Mouse (Mus musculus): ENCODE data around the gene Rimbp2. TPM values are rescaled to one million over a fixed set of nuclear protein-coding genes. Genes with fewer than 3 reads are reported as not detected.

Gene Rimbp2
- polyA plus RNA-seq (2015; fragmentation: Nextera tagmentation; extraction: Ambion mirVana) = 3.0 and 4.1 TPM in 2 replicates

DNA sequence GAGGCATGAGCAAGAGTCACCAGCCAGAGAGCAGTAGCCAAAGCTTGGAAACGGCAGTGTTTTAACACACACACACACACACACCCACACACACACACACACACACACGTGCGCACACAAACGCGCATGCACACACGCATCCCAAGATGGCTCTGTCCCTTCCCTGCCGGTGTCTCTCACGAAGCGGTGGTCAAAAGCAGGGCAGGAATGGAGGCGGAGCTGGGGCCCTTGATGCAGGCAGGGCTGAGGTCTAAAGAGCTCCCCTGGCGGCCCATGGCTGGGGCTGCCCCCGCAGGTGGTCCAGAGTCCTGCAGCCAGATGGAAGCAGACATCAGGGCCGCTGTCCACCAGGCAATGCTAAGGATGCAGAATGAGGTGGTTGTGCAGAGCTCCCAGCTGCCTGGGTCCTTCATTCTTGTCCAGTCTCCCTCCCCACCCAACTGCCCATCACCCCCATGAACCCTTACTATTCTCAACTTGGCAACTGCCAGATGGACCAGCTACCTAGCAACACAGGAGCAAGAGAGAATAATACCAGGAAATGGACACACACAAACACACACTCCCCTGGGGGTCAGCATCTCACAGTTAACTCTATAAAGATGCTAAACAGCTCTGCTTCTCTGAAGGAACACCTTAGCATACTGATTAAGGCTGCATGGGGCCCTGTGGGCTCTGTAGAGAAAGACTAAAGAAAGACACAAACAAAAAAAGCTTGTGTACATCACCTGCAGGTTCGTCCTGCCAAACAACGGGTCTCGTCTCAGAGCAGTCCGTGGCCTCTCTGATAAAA lies at the start of gene Rimbp2:
Rimbp2 (minus strand) TSS at position 209 of the 793 bp plus-strand sequence.
- peak within 1 kb of the TSS; percentile 47 for H3K4me3 ChIP-seq (replicated peaks; ENCODE audit: low read length)
- no peaks in the 10 kb centered on the region for H3K36me3 ChIP-seq (ENCODE audit: control insufficient read depth, insufficient read depth)
- H3K9ac ChIP-seq (replicated peaks; ENCODE audit: low read depth, low read length) = peak within 1 kb of the TSS; percentile 68
- peaks cover 12% of the 10 kb centered on the region for H3K4me1 ChIP-seq (replicated peaks; ENCODE audit: control insufficient read depth, insufficient read depth, low read length)
- peak within 1 kb of the TSS; percentile 74 for H3K4me2 ChIP-seq (ENCODE audit: low read length)
- H3K27me3 ChIP-seq (replicated peaks; ENCODE audit: control insufficient read depth, insufficient read depth, low read length) = no peaks in the 10 kb centered on the region
- WGBS = 6% methylated on average over 16 of the region's 17 CpGs
- no peaks in the 10 kb centered on the region; the same call in 1 of the 2 replicates for H3K9me3 ChIP-seq (ENCODE audit: control insufficient read depth, low read length)
- peak within 1 kb of the TSS; percentile 76 for H3K27ac ChIP-seq (ENCODE audit: low read length)
- peak; percentile 57 for ATAC-seq

DNA sequence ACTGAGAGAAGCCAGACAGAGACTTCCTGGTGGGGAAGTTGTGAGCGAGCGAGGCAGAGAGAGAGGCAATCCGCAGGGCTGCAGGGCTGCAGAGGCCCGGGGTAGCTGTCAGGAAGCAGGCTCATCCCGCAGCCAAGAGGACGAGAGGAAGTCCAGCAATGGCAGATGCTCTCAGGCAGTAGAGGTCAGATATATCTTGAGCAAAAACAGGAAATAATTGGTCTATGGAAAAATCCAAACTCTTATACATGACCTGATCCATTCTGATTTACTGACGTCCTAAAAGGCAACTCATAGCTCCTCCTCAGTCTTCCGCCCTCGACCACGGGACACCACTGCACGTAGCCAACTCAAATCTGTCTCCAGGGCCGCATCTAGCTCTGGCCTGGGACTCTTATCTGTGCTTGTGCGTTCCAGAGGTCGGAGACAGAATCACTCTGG lies 49.3 kb upstream of the Rimbp2 start:
- no peak for ATAC-seq
- no peaks in the 10 kb centered on the region for H3K36me3 ChIP-seq (ENCODE audit: control insufficient read depth, insufficient read depth)
- H3K4me1 ChIP-seq (replicated peaks; ENCODE audit: control insufficient read depth, insufficient read depth, low read length) = peaks cover 7% of the 10 kb centered on the region
- H3K9ac ChIP-seq (replicated peaks; ENCODE audit: low read depth, low read length) = no peak overlapping the region
- no peak overlapping the region for H3K4me2 ChIP-seq (ENCODE audit: low read length)
- H3K9me3 ChIP-seq (ENCODE audit: control insufficient read depth, low read length) = no peaks in the 10 kb centered on the region
- 68% methylated on average over 14 of the region's 14 CpGs for WGBS
- no peak overlapping the region for H3K27ac ChIP-seq (ENCODE audit: low read length)
- no peak overlapping the region for H3K4me3 ChIP-seq (replicated peaks; ENCODE audit: low read length)
- H3K27me3 ChIP-seq (replicated peaks; ENCODE audit: control insufficient read depth, insufficient read depth, low read length) = no peaks in the 10 kb centered on the region

DNA sequence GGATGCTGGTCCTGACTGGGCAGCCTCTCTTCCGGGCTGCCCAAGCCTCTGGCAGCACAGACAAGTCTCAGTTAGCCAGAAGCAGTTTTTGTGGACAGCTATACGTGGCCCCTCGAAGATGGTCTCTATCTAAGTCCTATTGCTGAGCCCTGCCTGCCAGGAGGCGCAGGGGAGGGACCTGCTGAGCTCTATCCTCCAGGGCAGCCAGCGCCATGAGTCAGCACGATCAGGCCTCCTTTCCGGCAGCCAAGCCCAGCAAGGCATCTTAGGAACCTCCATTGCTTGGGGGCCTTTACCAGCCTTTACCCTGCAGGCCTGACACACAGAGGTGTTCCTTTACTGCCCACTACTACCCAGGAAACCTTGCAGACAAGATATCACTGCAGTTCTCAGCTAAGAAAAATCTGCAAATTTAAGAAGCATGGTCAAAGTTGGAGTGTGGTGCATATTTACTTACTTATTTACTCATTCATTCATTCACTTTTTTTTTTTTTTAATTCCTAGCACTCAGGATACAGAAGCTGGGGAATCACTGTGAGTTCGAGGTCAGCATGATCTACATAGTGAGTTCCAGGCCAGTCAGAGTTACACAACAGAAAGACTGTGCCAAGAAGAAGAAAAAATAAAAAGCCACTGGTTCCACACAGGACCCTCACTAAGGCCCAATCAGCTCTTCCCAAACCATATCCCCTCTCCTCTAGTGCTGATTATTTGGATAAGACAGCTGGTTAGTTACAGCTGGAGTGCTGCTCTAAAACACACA lies 47.6 kb upstream of the Rimbp2 start:
- Histone ChIP-seq H3K4me1 (replicated peaks; ENCODE audit: control insufficient read depth, insufficient read depth, low read length) (no peaks in the 10 kb centered on the region; the same call in 1 of the 2 replicates), H3K27ac (ENCODE audit: low read length) (no peak overlapping the region), H3K9me3 (ENCODE audit: control insufficient read depth, low read length) (no peaks in the 10 kb centered on the region), H3K27me3 (replicated peaks; ENCODE audit: control insufficient read depth, insufficient read depth, low read length) (no peaks in the 10 kb centered on the region), H3K4me2 (ENCODE audit: low read length) (no peak overlapping the region), H3K36me3 (ENCODE audit: control insufficient read depth, insufficient read depth) (no peaks in the 10 kb centered on the region), H3K9ac (replicated peaks; ENCODE audit: low read depth, low read length) (no peak overlapping the region), H3K4me3 (replicated peaks; ENCODE audit: low read length) (no peak overlapping the region)
- no peak for ATAC-seq
- 55% methylated on average over 8 of the region's 8 CpGs for WGBS

DNA sequence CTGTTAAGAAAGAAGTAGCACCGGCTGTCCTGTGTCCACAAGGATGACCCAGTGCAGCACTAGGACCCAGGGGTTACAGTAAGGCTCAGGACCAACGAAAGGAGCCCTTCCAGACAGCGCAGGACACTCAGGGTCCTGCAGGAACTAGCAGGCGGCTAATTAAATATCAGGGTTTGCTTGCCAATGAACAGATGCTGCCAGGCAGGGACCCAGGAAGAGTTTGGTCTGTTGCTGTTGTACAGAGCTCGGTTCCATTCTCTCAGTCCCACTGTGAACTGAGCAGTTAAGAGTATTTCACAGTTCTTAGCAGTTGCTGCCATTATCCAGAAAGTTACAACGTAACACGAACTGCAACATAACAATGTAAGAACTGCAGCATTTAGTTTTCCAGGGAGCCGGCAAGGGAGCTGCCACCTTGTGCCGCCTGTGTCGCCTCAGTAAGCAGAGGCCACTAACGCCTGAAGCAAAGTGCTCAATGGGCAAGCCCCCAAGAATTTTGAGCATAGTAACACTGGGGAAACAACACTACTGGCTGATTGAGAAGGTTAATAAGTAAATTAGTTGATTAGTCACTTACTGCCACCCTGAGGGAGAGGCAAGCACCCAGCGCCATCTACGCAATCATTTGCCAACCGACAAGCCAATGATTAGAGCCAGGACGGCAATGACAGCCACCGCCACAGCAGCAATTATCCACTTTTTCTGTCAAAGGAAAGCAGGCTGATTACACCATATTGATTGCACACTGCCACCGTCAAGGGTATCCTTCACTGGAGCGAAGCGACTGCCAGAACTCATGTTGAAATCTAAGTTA lies 34.1 kb upstream of the Rimbp2 start:
- peak; percentile 82 for ATAC-seq
- 39% methylated on average over 19 of the region's 19 CpGs for WGBS
- H3K27ac ChIP-seq (ENCODE audit: low read length) = no peak overlapping the region

DNA sequence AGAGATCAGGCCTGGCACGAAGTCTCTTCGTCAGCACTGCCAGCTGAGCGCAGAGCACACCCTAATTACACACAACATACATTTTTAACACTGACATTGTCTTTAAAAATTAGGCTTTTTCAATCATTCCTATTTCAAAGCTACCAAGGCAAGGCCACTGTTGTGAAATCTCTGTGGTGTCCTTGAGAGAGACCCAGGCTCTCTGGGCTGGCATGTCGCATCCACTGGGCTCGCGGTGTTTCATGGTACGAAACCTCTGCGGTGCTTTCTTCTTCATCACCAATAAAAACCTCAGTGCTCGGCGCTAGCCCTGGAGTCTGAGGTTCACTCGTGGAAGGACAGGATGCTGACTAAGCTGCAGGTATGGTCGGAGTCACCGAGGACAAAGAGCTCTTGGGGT lies 32.7 kb upstream of the Rimbp2 start:
- 85% methylated on average over 13 of the region's 13 CpGs for WGBS
- Histone ChIP-seq H3K4me1 (replicated peaks; ENCODE audit: control insufficient read depth, insufficient read depth, low read length) (peaks cover 14% of the 10 kb centered on the region), H3K27me3 (replicated peaks; ENCODE audit: control insufficient read depth, insufficient read depth, low read length) (peaks cover 3% of the 10 kb centered on the region; the same call in 1 of the 2 replicates), H3K27ac (ENCODE audit: low read length) (no peak overlapping the region), H3K4me3 (replicated peaks; ENCODE audit: low read length) (no peak overlapping the region), H3K9ac (replicated peaks; ENCODE audit: low read depth, low read length) (no peak overlapping the region), H3K4me2 (ENCODE audit: low read length) (no peak overlapping the region), H3K9me3 (ENCODE audit: control insufficient read depth, low read length) (no peaks in the 10 kb centered on the region), H3K36me3 (ENCODE audit: control insufficient read depth, insufficient read depth) (peaks cover 5% of the 10 kb centered on the region)
- no peak for ATAC-seq

More for the DNA sequence above, 34.1 kb upstream of the Rimbp2 start:
- no peak overlapping the region for H3K9ac ChIP-seq (replicated peaks; ENCODE audit: low read depth, low read length)
- H3K4me1 ChIP-seq (replicated peaks; ENCODE audit: control insufficient read depth, insufficient read depth, low read length) = peaks cover 14% of the 10 kb centered on the region
- no peaks in the 10 kb centered on the region for H3K27me3 ChIP-seq (replicated peaks; ENCODE audit: control insufficient read depth, insufficient read depth, low read length)
- peaks cover 12% of the 10 kb centered on the region for H3K36me3 ChIP-seq (ENCODE audit: control insufficient read depth, insufficient read depth)
- no peak overlapping the region for H3K4me2 ChIP-seq (ENCODE audit: low read length)
- no peaks in the 10 kb centered on the region for H3K9me3 ChIP-seq (ENCODE audit: control insufficient read depth, low read length)
- H3K4me3 ChIP-seq (replicated peaks; ENCODE audit: low read length) = no peak overlapping the region

DNA sequence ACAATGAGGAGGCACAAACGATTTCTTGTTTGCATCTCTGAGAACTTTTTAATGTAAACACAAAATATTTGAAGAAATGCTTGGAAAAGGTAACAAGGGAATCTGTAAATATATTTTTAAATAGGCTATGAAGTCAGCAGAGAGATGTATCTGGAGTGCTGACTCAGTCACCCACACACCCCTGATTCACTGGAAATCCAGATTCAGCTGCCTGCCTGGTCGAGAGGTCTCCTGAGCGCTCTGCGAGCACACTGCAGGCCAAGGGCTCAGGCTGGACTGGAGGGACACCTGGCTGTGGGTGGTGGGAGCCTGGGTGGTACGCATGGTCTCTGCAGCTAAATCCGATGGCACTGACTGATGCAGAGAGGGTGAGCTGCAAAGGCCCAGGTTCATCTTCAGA lies 31.2 kb upstream of the Rimbp2 start:
- WGBS = 87% methylated on average over 6 of the region's 6 CpGs
- Histone ChIP-seq H3K9ac (replicated peaks; ENCODE audit: low read depth, low read length) (no peak overlapping the region), H3K9me3 (ENCODE audit: control insufficient read depth, low read length) (no peaks in the 10 kb centered on the region), H3K4me2 (ENCODE audit: low read length) (no peak overlapping the region), H3K4me3 (replicated peaks; ENCODE audit: low read length) (no peak overlapping the region), H3K27ac (ENCODE audit: low read length) (no peak overlapping the region), H3K36me3 (ENCODE audit: control insufficient read depth, insufficient read depth) (peaks cover 5% of the 10 kb centered on the region), H3K27me3 (replicated peaks; ENCODE audit: control insufficient read depth, insufficient read depth, low read length) (peaks cover 3% of the 10 kb centered on the region; the same call in 1 of the 2 replicates), H3K4me1 (replicated peaks; ENCODE audit: control insufficient read depth, insufficient read depth, low read length) (peaks cover 14% of the 10 kb centered on the region)
- ATAC-seq = no peak

DNA sequence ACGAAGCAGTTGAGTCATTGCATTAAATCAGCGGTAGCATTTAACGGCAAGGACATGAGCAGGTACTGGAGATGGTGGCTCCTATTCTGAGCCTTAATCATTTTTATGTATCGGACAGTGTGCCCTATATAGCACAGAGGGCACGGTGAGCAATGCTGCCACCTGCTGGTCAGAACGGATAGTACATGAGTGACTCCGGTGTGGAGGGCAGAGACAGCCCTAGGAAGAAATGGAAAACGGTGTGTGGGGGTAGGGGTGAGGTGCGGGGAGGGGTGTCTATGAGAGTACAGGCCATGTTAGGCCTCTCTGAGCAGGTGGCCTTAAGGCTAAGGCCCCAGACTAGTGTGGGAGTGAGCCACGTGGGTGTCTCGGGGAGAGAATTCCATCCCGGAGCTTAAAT lies 28.3 kb upstream of the Rimbp2 start:
- Histone ChIP-seq H3K9me3 (ENCODE audit: control insufficient read depth, low read length) (no peaks in the 10 kb centered on the region), H3K4me3 (replicated peaks; ENCODE audit: low read length) (no peak overlapping the region), H3K27ac (ENCODE audit: low read length) (no peak overlapping the region), H3K36me3 (ENCODE audit: control insufficient read depth, insufficient read depth) (peaks cover 5% of the 10 kb centered on the region), H3K9ac (replicated peaks; ENCODE audit: low read depth, low read length) (no peak overlapping the region), H3K4me2 (ENCODE audit: low read length) (no peak overlapping the region), H3K4me1 (replicated peaks; ENCODE audit: control insufficient read depth, insufficient read depth, low read length) (no peaks in the 10 kb centered on the region; the same call in none of the 2 replicates), H3K27me3 (replicated peaks; ENCODE audit: control insufficient read depth, insufficient read depth, low read length) (peaks cover 3% of the 10 kb centered on the region; the same call in 1 of the 2 replicates)
- ATAC-seq = peak; percentile 64
- 24% methylated on average over 12 of the region's 12 CpGs for WGBS

DNA sequence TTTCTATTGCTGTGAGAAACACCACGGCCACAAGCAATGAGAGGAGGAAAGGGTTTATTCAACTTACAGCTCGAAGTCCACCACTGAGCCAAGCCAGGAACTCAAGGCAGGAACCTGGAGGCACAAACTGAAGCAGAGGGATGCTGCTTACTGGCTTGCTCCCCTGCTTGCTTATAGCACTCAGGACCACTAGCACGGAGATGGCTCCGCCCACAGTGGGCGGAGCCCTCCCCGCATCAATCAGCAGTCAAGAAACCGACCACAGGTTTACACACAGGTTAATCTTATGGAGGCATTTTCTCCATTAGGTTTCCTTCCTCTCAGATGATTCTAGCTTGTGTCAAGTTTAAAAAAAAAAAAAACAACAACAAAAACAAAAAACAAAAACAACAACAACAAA lies 27.6 kb upstream of the Rimbp2 start:
- no peak overlapping the region for H3K9ac ChIP-seq (replicated peaks; ENCODE audit: low read depth, low read length)

More for the DNA sequence above, 27.6 kb upstream of the Rimbp2 start:
- H3K9me3 ChIP-seq (ENCODE audit: control insufficient read depth, low read length) = no peaks in the 10 kb centered on the region
- peaks cover 2% of the 10 kb centered on the region; the same call in 1 of the 2 replicates for H3K36me3 ChIP-seq (ENCODE audit: control insufficient read depth, insufficient read depth)
- WGBS = 74% methylated on average over 7 of the region's 7 CpGs
- H3K27me3 ChIP-seq (replicated peaks; ENCODE audit: control insufficient read depth, insufficient read depth, low read length) = peaks cover 3% of the 10 kb centered on the region; the same call in 1 of the 2 replicates
- ATAC-seq = no peak
- H3K27ac ChIP-seq (ENCODE audit: low read length) = no peak overlapping the region
- no peak overlapping the region for H3K4me3 ChIP-seq (replicated peaks; ENCODE audit: low read length)
- no peak overlapping the region for H3K4me2 ChIP-seq (ENCODE audit: low read length)
- H3K4me1 ChIP-seq (replicated peaks; ENCODE audit: control insufficient read depth, insufficient read depth, low read length) = no peaks in the 10 kb centered on the region; the same call in 1 of the 2 replicates
